Mouse (Mus musculus) CH12.LX (cell line): Measurements from ENCODE around the gene Hpse2. TPM values are rescaled to one million over a fixed set of nuclear protein-coding genes. Genes with fewer than 3 reads are reported as not detected.

ENCODE experiments used
- DNase-seq: peaks from one replicate; pipeline ENCODE4 v3.0.0-alpha.2; 2013; ENCODE audit errors: extremely low read depth
- H3K27ac ChIP-seq: 2 replicates; pipeline ENCODE4 v1.5.1; 2012; ENCODE audit warnings: low read depth, mild to moderate bottlenecking, control low read depth, moderate library complexity; ENCODE audit not compliant: insufficient read depth
- H3K27me3 ChIP-seq: replicated peaks from 2 replicates; pipeline ENCODE3; 2012; ENCODE audit warnings: inconsistent platforms
- H3K36me3 ChIP-seq, 2 experiments: replicated peaks in 1 of 2; 2 replicates each; pipeline versions ENCODE3 to v1.6.1; 2012; ENCODE audit warnings: inconsistent platforms in 1 of 2, low read length in 1 of 2, mild to moderate bottlenecking in 1 of 2, mixed read lengths in 1 of 2, moderate library complexity in 1 of 2; ENCODE audit not compliant: control insufficient read depth in 1 of 2, insufficient read depth in 1 of 2
- H3K4me1 ChIP-seq, 2 experiments: 2 replicates each; pipeline ENCODE4 v1.6.1; 2012; ENCODE audit warnings: inconsistent platforms in 1 of 2, moderate library complexity in 1 of 2; ENCODE audit not compliant: insufficient read depth in 2 of 2, control insufficient read depth in 1 of 2
- H3K4me2 ChIP-seq: 2 replicates; pipeline ENCODE4 v1.6.1; 2012; ENCODE audit warnings: low read depth, mild to moderate bottlenecking, control low read depth; ENCODE audit not compliant: poor library complexity, insufficient read depth, severe bottlenecking
- H3K4me3 ChIP-seq, 3 experiments: fragments of 150-350 bp in 1 of 3; sonication (generic) in 1 of 3; replicated peaks in 1 of 3; 2 replicates each; pipeline versions ENCODE3 to v1.5.1; 2011 to 2012; ENCODE audit warnings: low read depth in 2 of 3, low read length in 2 of 3, mild to moderate bottlenecking in 2 of 3, moderate library complexity in 2 of 3, control low read depth in 1 of 3, improper control_type of control experiment in 1 of 3, inconsistent platforms in 1 of 3, mixed read lengths in 1 of 3; ENCODE audit not compliant: poor library complexity in 1 of 3
- H3K79me2 ChIP-seq: replicated peaks from 2 replicates; pipeline ENCODE4 v1.6.1; 2012; ENCODE audit warnings: mild to moderate bottlenecking, moderate library complexity; ENCODE audit not compliant: control insufficient read depth, poor library complexity, insufficient read depth, severe bottlenecking; ENCODE audit errors: extremely low read depth
- H3K9ac ChIP-seq: 2 replicates; pipeline ENCODE4 v1.6.1; 2012; ENCODE audit warnings: low read depth, mild to moderate bottlenecking, control low read depth, moderate library complexity; ENCODE audit not compliant: insufficient read depth
- H3K9me3 ChIP-seq: replicated peaks from 2 replicates; pipeline ENCODE3; 2012; ENCODE audit warnings: low read length, inconsistent platforms, mixed read lengths
- CHD1 ChIP-seq: IDR thresholded peaks from 2 replicates; pipeline ENCODE4 v1.6.1; 2012; ENCODE audit warnings: low read depth, low read length, improper control_type of control experiment, inconsistent platforms
- CTCF ChIP-seq, 2 experiments: IDR thresholded peaks in 1 of 2; conservative IDR thresholded peaks in 1 of 2; 2 replicates each; pipeline ENCODE4 v1.5.1; 2011 to 2012; ENCODE audit warnings: low read depth in 2 of 2, low read length in 2 of 2, improper control_type of control experiment in 1 of 2, inconsistent platforms in 1 of 2, mild to moderate bottlenecking in 1 of 2, moderate library complexity in 1 of 2
- EP300 ChIP-seq: IDR thresholded peaks from 2 replicates; pipeline ENCODE4 v1.6.1; 2011; ENCODE audit warnings: low read length, improper control_type of control experiment
- ETS1 ChIP-seq: conservative IDR thresholded peaks from 2 replicates; pipeline ENCODE4 v1.6.1; 2012; ENCODE audit warnings: low read depth, mild to moderate bottlenecking, inconsistent platforms, low read length, improper control_type of control experiment, moderate library complexity
- IRF4 ChIP-seq: IDR thresholded peaks from 2 replicates; pipeline ENCODE4 v1.6.1; 2014; ENCODE audit warnings: low read depth, mild to moderate bottlenecking, inconsistent platforms, low read length, improper control_type of control experiment
- KAT2A ChIP-seq: IDR thresholded peaks from 2 replicates; pipeline ENCODE4 v1.6.1; 2012; ENCODE audit warnings: low read length, improper control_type of control experiment, inconsistent platforms; ENCODE audit not compliant: insufficient replicate concordance
- MAFK ChIP-seq: IDR thresholded peaks from 2 replicates; pipeline ENCODE4 v1.6.1; 2011; ENCODE audit warnings: low read length, improper control_type of control experiment; ENCODE audit not compliant: insufficient replicate concordance
- POLR2A ChIP-seq: IDR thresholded peaks from 2 replicates; pipeline ENCODE4 v1.6.1; 2011; ENCODE audit warnings: low read depth, mild to moderate bottlenecking, improper control_type of control experiment, low read length
- POLR2AphosphoS2 ChIP-seq: IDR thresholded peaks from 2 replicates; pipeline ENCODE4 v1.6.1; 2011; ENCODE audit warnings: low read depth, low read length, improper control_type of control experiment
- RCOR1 ChIP-seq: conservative IDR thresholded peaks from 2 replicates; pipeline ENCODE4 v1.6.1; 2012; ENCODE audit warnings: low read depth, mild to moderate bottlenecking, inconsistent platforms, low read length, improper control_type of control experiment
- SIN3A ChIP-seq: IDR thresholded peaks from 2 replicates; pipeline ENCODE4 v1.6.1; 2012; ENCODE audit warnings: low read length, improper control_type of control experiment, inconsistent platforms
- TBP ChIP-seq: conservative IDR thresholded peaks from 2 replicates; pipeline ENCODE4 v1.6.1; 2011; ENCODE audit warnings: low read depth, low read length, improper control_type of control experiment
- TCF12 ChIP-seq: IDR thresholded peaks from 2 replicates; pipeline ENCODE4 v1.6.1; 2014; ENCODE audit warnings: low read depth, mild to moderate bottlenecking, inconsistent platforms, low read length, improper control_type of control experiment
- USF2 ChIP-seq: conservative IDR thresholded peaks from 2 replicates; pipeline ENCODE4 v1.6.1; 2011; ENCODE audit warnings: low read depth, low read length, improper control_type of control experiment
- ZC3H11A ChIP-seq: IDR thresholded peaks from 2 replicates; pipeline ENCODE4 v1.6.1; 2012; ENCODE audit warnings: low read depth, mild to moderate bottlenecking, inconsistent platforms, low read length, improper control_type of control experiment
- ZKSCAN1 ChIP-seq: IDR thresholded peaks from 2 replicates; pipeline ENCODE4 v1.6.1; 2012; ENCODE audit warnings: low read depth, inconsistent platforms, low read length, improper control_type of control experiment, borderline replicate concordance
- ZNF384 ChIP-seq: IDR thresholded peaks from 2 replicates; pipeline ENCODE4 v1.6.1; 2012; ENCODE audit warnings: low read depth, low read length, improper control_type of control experiment, inconsistent platforms
- dilution Hi-C: fragments of 300-500 bp; cut with MboI; formaldehyde crosslinking; loops from 2 replicates; pipeline ENCODE4 v1.14.3; 2020; ENCODE audit warnings: low sequenced_read_pairs; ENCODE audit not compliant: extremely low pct_unique_long_range_greater_than_20kb, extremely low pct_ligation_motif_present
- in situ Hi-C: fragments of 300-500 bp; cut with MboI; formaldehyde crosslinking; loops from 3 replicates; pipeline ENCODE4 v1.14.3; 2019; ENCODE audit warnings: low sequenced_read_pairs, low pct_ligation_motif_present, low pct_unique_long_range_greater_than_20kb, mixed read lengths
- polyA plus RNA-seq: library from polyadenylated mRNA; unstranded; fragments of >175 nt; gene quantifications from 2 replicates; pipeline ENCODE4 v1.2.1, GENCODE M21; 2012; ENCODE audit warnings: low read depth; ENCODE audit not compliant: insufficient read length
- total RNA-seq, 2 experiments: library from RNA; depleted of rRNA; stranded (reverse); fragments of 300-350 nt in 1 of 2; fragments of >200 nt in 1 of 2; gene quantifications; 2 replicates each; pipeline ENCODE4 v1.2.3; 2012 to 2014

The Hpse2 gene
- total and polyA plus RNA-seq, 3 experiments = not detected

GRCm38 (mm10) chr19:43064155-43064554, 324.0 kb downstream of the Hpse2 start:
- Histone ChIP-seq H3K4me2 (no peak overlapping the region), H3K36me3 (no peaks in the 10 kb centered on the region), H3K4me1 (no peaks in the 10 kb centered on the region), H3K4me3 (no peak overlapping the region), H3K27me3 (no peaks in the 10 kb centered on the region), H3K27ac (no peak overlapping the region), H3K9ac (no peak overlapping the region), H3K9me3 (no peaks in the 10 kb centered on the region)
- dilution Hi-C loops (no loop called here), in situ Hi-C loops (no loop called here)
- no peak for DNase-seq
- TF ChIP-seq RCOR1 = no peak
- no peak for TF ChIP-seq ETS1
- TF ChIP-seq POLR2AphosphoS2 = no peak
- TF ChIP-seq ZNF384 = no peak
- no peak for TF ChIP-seq CHD1
- no peak for TF ChIP-seq ZC3H11A
- TF ChIP-seq USF2 = no peak
- no peak for TF ChIP-seq MAFK
- TF ChIP-seq, all 38 proteins: peak for 0
- no peaks in the 10 kb centered on the region for H3K79me2 ChIP-seq

DNA sequence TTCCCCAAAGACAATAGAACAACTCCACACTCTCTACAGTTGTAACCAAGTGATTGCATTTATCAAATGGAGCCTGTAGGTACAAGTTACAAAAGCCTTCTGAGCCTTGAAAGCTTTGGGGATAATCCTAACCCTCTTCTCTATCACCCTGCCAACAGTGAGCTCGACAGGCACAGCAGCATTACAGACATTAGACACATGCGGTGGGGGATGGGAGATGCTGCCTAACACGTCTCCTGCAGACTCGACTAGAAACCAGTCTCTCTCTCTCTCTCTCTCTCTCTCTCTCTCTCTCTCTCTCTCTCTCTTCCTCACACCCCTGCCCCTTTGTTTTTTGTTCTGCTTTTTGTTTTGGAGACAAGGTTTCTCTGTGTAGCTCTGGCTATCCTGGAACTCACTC, 343.6 kb downstream of the Hpse2 start:
- TF ChIP-seq EP300 (no peak), ETS1 (no peak), TCF12 (no peak), SIN3A (no peak), CTCF (conservative IDR thresholded peaks at IDR 0.05 in 1 of 2, IDR thresholded peaks at IDR 0.05 in 1 of 2; ENCODE audit: low read depth in 2 of 2, low read length in 2 of 2) (no peak), ZNF384 (no peak), KAT2A (no peak), POLR2AphosphoS2 (no peak), IRF4 (no peak)
- Histone ChIP-seq H3K9me3 (no peaks in the 10 kb centered on the region), H3K27ac (no peak overlapping the region), H3K4me3 (no peak overlapping the region), H3K36me3 (no peaks in the 10 kb centered on the region), H3K9ac (no peak overlapping the region), H3K4me2 (no peak overlapping the region), H3K79me2 (no peaks in the 10 kb centered on the region), H3K27me3 (no peaks in the 10 kb centered on the region), H3K4me1 (no peaks in the 10 kb centered on the region)
- DNase-seq = no peak
- in situ Hi-C loops = loop anchor here (25.0 kb wide), 1 partner anchor 268 kb away; no protein-coding TSS in a partner anchor
- dilution Hi-C loops = no loop called here

DNA sequence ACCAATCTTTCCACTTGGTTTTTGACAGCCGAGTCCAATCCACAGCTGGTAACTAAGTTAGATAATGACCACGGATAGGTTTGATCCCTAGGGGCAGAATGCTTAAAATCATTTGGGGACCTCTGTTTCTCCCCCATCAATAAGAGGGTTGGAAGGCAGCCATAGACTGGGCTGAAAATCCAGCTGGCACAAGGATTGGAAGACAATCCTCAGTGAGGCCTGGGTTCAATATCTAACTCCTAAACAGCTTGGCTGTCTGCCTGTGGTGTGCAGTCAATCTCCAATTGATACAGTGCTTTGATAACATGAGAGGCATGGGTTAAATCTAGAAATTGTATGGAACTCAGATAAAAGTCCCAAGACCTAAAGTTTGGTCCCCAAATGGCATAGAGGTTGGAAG, 345.4 kb downstream of the Hpse2 start:
- dilution Hi-C loops (no loop called here), in situ Hi-C loops (loop anchor here (25.0 kb wide), 1 partner anchor 270 kb away; no protein-coding TSS in a partner anchor)
- no peak for DNase-seq
- Histone ChIP-seq H3K36me3 (no peaks in the 10 kb centered on the region), H3K4me3 (no peak overlapping the region)
- TF ChIP-seq ZC3H11A (no peak), TBP (no peak), POLR2A (no peak), ZKSCAN1 (no peak)
- TF ChIP-seq, all 38 proteins: peak for 0
- Histone ChIP-seq H3K9ac (no peak overlapping the region), H3K9me3 (no peaks in the 10 kb centered on the region), H3K4me2 (no peak overlapping the region), H3K27me3 (no peaks in the 10 kb centered on the region), H3K27ac (no peak overlapping the region), H3K79me2 (no peaks in the 10 kb centered on the region), H3K4me1 (no peaks in the 10 kb centered on the region)
